ENCODE assay signal across 37 mouse cellular contexts in the genomic region with DNA sequence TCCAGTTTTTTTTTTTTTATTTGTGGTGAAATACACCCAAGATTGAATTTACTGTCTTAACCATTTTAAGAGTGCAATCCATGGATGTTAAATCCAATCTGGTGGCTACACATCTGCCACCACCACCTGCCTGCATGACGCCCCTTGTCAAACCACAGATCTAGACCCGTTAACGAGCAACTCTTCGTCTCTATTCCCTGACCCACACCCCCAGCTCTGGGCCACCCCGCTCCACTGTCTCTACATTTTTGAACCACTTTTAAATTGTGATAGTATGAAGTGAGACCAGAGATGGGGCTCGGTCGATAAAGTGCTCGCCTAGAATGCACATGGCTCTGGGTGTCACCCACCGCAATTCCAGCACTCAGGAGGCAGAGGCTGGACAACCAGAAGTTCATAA. TPM values are rescaled to one million over a fixed set of nuclear protein-coding genes. Genes with fewer than 3 reads are reported as not detected.
"Had no signal": no experiment of that assay in that cellular context is flagged by ENCODE, and none has a peak within 500 bp of the region (broad histone marks: within the 10 kb centered on the region; RNA-seq: fewer than 3 reads in every experiment).

No protein-coding gene starts in this region.

- H3K9ac ChIP-seq: forebrain, postnatal 0 days; heart, embryonic 13.5 days; heart, embryonic 15.5 days; hindbrain, embryonic 13.5 days; hindbrain, embryonic 15.5 days; limb, embryonic 12.5 days had no signal

- H3K4me3 ChIP-seq: heart, adult 2 months; heart, embryonic 13.5 days; heart, embryonic 15.5 days; hindbrain, embryonic 13.5 days; hindbrain, embryonic 15.5 days; layer of hippocampus, adult 2 months; left cerebral cortex, adult 2 months; limb, embryonic 10.5 days; limb, embryonic 12.5 days had no signal

- H3K27ac ChIP-seq: heart, adult 2 months; heart, embryonic 13.5 days; heart, embryonic 15.5 days; hindbrain, embryonic 13.5 days; hindbrain, embryonic 15.5 days; hindbrain, postnatal 0 days; layer of hippocampus, adult 2 months; left cerebral cortex, adult 2 months; limb, embryonic 10.5 days; limb, embryonic 12.5 days had no signal

- H3K27me3 ChIP-seq: heart, embryonic 13.5 days; heart, embryonic 15.5 days; hindbrain, embryonic 13.5 days; hindbrain, embryonic 15.5 days; limb, embryonic 12.5 days had no signal

- H3K4me1 ChIP-seq: heart, embryonic 15.5 days; hindbrain, embryonic 13.5 days; hindbrain, embryonic 15.5 days; limb, embryonic 10.5 days; limb, embryonic 12.5 days had no signal

- DNase-seq: forebrain, postnatal 0 days; gastrocnemius, postnatal 14 days; gastrocnemius, postnatal 36 days; heart, adult 11 months; heart, adult 2 months; heart, postnatal 14 days; heart, postnatal 36 days; kidney, adult 11 months; kidney, adult 2 months; kidney, adult 9 months; kidney, postnatal 10 days; kidney, postnatal 25 days; kidney, postnatal 4 days; liver had no signal

- H3K4me2 ChIP-seq: heart, embryonic 11.5 days; heart, embryonic 13.5 days; heart, embryonic 15.5 days; hindbrain, embryonic 13.5 days; hindbrain, embryonic 15.5 days; limb, embryonic 12.5 days had no signal

- H3K9me3 ChIP-seq: heart, embryonic 13.5 days; heart, embryonic 15.5 days; hindbrain, embryonic 13.5 days; hindbrain, embryonic 15.5 days; limb, embryonic 10.5 days; limb, embryonic 12.5 days had no signal

- H3K36me3 ChIP-seq: heart, embryonic 13.5 days; heart, embryonic 15.5 days; hindbrain, embryonic 13.5 days; hindbrain, embryonic 15.5 days; limb, embryonic 10.5 days; limb, embryonic 12.5 days had no signal

RNA-seq across cellular contexts. Expression of a gene that starts 8.3 kb away (rescaled TPM):
- total RNA-seq: forebrain, postnatal 0 days; gastrocnemius, adult 18-20 months; gastrocnemius, adult 8-10 months; gastrocnemius, postnatal 14 days; gastrocnemius, postnatal 36 days; heart, adult 2 months; heart, postnatal 14 days; heart, postnatal 36 days; hematopoietic stem cell, adult 5-6 weeks; hindbrain, postnatal 0 days; layer of hippocampus, adult 2 months; layer of hippocampus, postnatal 10 days; left cerebral cortex, adult 2 months; left cerebral cortex, postnatal 14 days; left cerebral cortex, postnatal 36 days had no signal
- polyA plus RNA-seq: forebrain, postnatal 0 days; gonadal fat pad, adult 2 months; heart, adult 2 months; heart, embryonic 11.5 days; heart, embryonic 13.5 days; heart, embryonic 15.5 days; heart, postnatal 0 days; hindbrain, embryonic 11.5 days; hindbrain, embryonic 13.5 days; hindbrain, embryonic 15.5 days; hindbrain, postnatal 0 days; intestine, embryonic 14.5 days; intestine, embryonic 16.5 days; kidney, adult 2 months; kidney, embryonic 16.5 days; limb, embryonic 10.5 days; limb, embryonic 12.5 days; limb, embryonic 14.5 days had no signal
